Mouse (Mus musculus) liver, embryonic 14.5 days (tissue): ENCODE measurements around the gene C1ql2. TPM values are rescaled to one million over a fixed set of nuclear protein-coding genes. Genes with fewer than 3 reads are reported as not detected.

Experiments
- ATAC-seq: fragments of 200-750 bp; cut with Nextera tagmentation; 2 replicates; pipeline ENCODE4 v1.8.0; 2017; ENCODE audit warnings: moderate number of reproducible peaks, mild to moderate bottlenecking, moderate library complexity; ENCODE audit not compliant: insufficient read depth
- DNase-seq, 3 experiments: peaks; one replicate each; pipeline ENCODE4 v3.0.0-alpha.2; 2012 to 2013; ENCODE audit warnings: low read depth in 3 of 3, low spot score in 3 of 3
- H3K27ac ChIP-seq: fragments of 300-500 bp; sonication (generic); 2 replicates; pipeline ENCODE4 v1.5.1; 2014; ENCODE audit warnings: moderate library complexity, mild to moderate bottlenecking, control low read depth, inconsistent platforms
- H3K27me3 ChIP-seq: fragments of 300-500 bp; sonication (generic); 2 replicates; pipeline ENCODE4 v1.6.1; 2014; ENCODE audit warnings: mild to moderate bottlenecking, low read length, moderate library complexity; ENCODE audit not compliant: control insufficient read depth, insufficient read depth
- H3K36me3 ChIP-seq: fragments of 300-500 bp; sonication (generic); replicated peaks from 2 replicates; pipeline ENCODE4 v1.6.1; 2014; ENCODE audit warnings: low read depth; ENCODE audit not compliant: control insufficient read depth, insufficient read depth
- H3K4me1 ChIP-seq, 2 experiments: fragments of 200-500 bp in 1 of 2; fragments of 300-500 bp in 1 of 2; sonication (generic) in 1 of 2; replicated peaks; 2 replicates each; pipeline ENCODE4 v1.6.1; 2012 to 2014; ENCODE audit warnings: antibody characterized with exemption in 1 of 2, inconsistent platforms in 1 of 2, low read length in 1 of 2; ENCODE audit not compliant: control insufficient read depth in 2 of 2, insufficient read depth in 2 of 2
- H3K4me2 ChIP-seq: fragments of 300-500 bp; sonication (generic); 2 replicates; pipeline ENCODE4 v1.6.1; 2014; ENCODE audit warnings: low read depth, mild to moderate bottlenecking, control low read depth, moderate library complexity
- H3K4me3 ChIP-seq, 2 experiments: fragments of 200-500 bp in 1 of 2; fragments of 300-500 bp in 1 of 2; sonication (generic) in 1 of 2; 2 replicates each; pipeline ENCODE4 v1.5.1; 2012 to 2014; ENCODE audit warnings: low read depth in 2 of 2, low read length in 2 of 2, mild to moderate bottlenecking in 2 of 2, control low read depth in 1 of 2, inconsistent platforms in 1 of 2, moderate library complexity in 1 of 2; ENCODE audit not compliant: insufficient read depth in 1 of 2
- H3K9ac ChIP-seq: fragments of 300-500 bp; sonication (generic); replicated peaks from 2 replicates; pipeline ENCODE4 v1.6.1; 2014; ENCODE audit warnings: mild to moderate bottlenecking, control low read depth, moderate library complexity
- H3K9me3 ChIP-seq: fragments of 300-500 bp; sonication (generic); 2 replicates; pipeline ENCODE4 v1.6.1; 2016; ENCODE audit warnings: low read length, mixed read lengths; ENCODE audit not compliant: control insufficient read depth
- CTCF ChIP-seq: IDR thresholded peaks from 2 replicates; pipeline ENCODE4 v1.5.1; 2016; ENCODE audit warnings: antibody characterized with exemption, low read depth, control low read depth
- EP300 ChIP-seq: IDR thresholded peaks from 2 replicates; pipeline ENCODE4 v1.6.1; 2016; ENCODE audit warnings: antibody characterized with exemption, low read depth
- WGBS: fragments of 180-500 bp; shearing (Covaris S2); extraction: QIAGEN DNeasy Blood & Tissue Kit; methylation state at CpG from one replicate; pipeline ENCODE4 v1.1.7; 2014; ENCODE audit not compliant: insufficient replicate concordance; 5-methylcytosine and 5-hydroxymethylcytosine counted together
- polyA plus RNA-seq, 2 experiments: library from polyadenylated mRNA; depleted of rRNA in 1 of 2; stranded (reverse) in 1 of 2; unstranded in 1 of 2; fragments of >200 nt; fragmentation: Nextera tagmentation in 1 of 2; extraction: Ambion mirVana in 1 of 2; gene quantifications; 2 replicates each; pipeline versions ENCODE4 v1.2.1 to v1.2.3; 2012 to 2014

The C1ql2 gene
- polyA plus RNA-seq, 2 experiments = not detected

DNA sequence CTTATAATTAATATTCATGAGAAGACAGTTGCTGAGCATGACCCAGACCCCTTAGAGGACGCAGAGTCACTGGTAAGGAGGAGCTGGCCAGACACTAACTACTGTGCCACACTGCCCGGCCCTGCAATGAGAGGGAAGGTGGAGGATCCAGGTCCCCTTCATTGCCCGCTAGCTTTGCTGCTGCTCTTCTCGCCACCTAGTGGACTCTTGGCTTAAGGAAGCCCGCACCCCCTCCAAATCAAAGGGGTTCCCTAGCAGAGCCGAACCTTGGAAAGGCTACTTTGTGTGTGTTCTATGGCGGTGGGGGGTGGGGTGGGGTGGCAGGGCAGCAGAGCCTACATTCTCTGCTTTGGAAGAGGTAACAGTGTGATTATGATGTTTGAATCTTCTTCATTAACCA, 2.4 kb upstream of the C1ql2 start:
- H3K9me3 ChIP-seq = no peaks in the 10 kb centered on the region
- H3K27me3 ChIP-seq = peaks cover 51% of the 10 kb centered on the region
- no peak overlapping the region for H3K4me3 ChIP-seq
- no peaks in the 10 kb centered on the region for H3K36me3 ChIP-seq
- H3K27ac ChIP-seq = no peak overlapping the region
- no peaks in the 10 kb centered on the region for H3K4me1 ChIP-seq
- DNase-seq = no peak
- no peak for ATAC-seq
- 22% methylated on average over 7 of the region's 7 CpGs for WGBS
- no peak overlapping the region for H3K9ac ChIP-seq
- TF ChIP-seq EP300 (no peak), CTCF (peak; percentile 43)
- no peak overlapping the region for H3K4me2 ChIP-seq

DNA sequence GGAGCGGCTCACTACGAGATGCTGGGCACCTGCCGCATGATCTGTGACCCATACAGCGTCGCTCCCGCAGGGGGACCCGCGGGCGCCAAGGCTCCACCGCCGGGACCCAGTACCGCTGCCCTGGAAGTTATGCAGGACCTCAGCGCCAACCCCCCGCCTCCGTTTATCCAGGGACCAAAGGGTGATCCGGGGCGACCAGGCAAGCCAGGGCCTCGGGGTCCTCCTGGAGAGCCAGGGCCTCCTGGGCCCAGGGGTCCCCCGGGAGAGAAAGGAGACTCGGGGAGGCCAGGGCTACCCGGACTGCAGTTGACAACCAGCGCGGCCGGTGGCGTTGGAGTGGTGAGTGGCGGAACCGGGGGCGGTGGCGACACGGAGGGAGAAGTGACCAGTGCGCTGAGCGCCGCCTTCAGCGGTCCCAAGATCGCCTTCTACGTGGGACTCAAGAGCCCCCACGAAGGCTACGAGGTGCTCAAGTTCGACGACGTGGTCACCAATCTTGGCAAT, 842 bp downstream of the C1ql2 start:
- TF ChIP-seq EP300 (no peak), CTCF (no peak)
- no peaks in the 10 kb centered on the region for H3K36me3 ChIP-seq
- DNase-seq (no peak), ATAC-seq (no peak)
- H3K9me3 ChIP-seq = no peaks in the 10 kb centered on the region
- no peak overlapping the region for H3K4me3 ChIP-seq
- H3K4me1 ChIP-seq = no peaks in the 10 kb centered on the region
- H3K4me2 ChIP-seq = no peak overlapping the region
- H3K27me3 ChIP-seq = peaks cover 63% of the 10 kb centered on the region
- H3K9ac ChIP-seq = no peak overlapping the region
- WGBS = 2% methylated on average over 41 of the region's 41 CpGs
- H3K27ac ChIP-seq = no peak overlapping the region

- Histone ChIP-seq H3K36me3 (no peaks in the 10 kb centered on the region), H3K27ac (no peak overlapping the region), H3K27me3 (peaks cover 63% of the 10 kb centered on the region), H3K4me3 (no peak overlapping the region), H3K9ac (no peak overlapping the region), H3K4me1 (no peaks in the 10 kb centered on the region), H3K4me2 (no peak overlapping the region), H3K9me3 (no peaks in the 10 kb centered on the region)
- TF ChIP-seq CTCF (no peak), EP300 (no peak)
- ATAC-seq (no peak), DNase-seq (no peak)
- 4% methylated on average over 17 of the region's 17 CpGs for WGBS
Measured at GRCm38 (mm10) chr1:120341811-120342370, 1.5 kb downstream of the C1ql2 start.

DNA sequence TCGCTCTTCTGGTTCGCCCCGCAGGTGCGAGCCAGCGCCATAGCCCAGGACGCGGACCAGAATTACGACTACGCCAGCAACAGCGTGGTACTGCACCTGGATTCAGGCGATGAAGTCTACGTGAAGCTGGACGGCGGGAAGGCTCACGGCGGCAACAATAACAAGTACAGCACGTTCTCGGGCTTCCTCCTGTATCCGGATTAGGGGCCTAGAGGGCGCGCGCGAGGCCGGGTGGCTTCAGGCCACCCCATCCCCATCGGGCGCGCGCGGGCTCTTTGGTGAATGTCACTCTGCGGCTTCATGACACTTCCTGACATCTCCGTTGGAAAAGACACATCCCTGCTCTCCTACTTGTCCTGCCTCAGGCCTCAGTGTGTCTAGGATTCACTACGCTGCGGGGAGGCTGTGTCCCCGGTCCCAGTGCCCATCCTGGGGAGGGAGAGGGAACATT, 2.0 kb downstream of the C1ql2 start:
- DNase-seq = no peak
- TF ChIP-seq EP300 (no peak), CTCF (no peak)
- Histone ChIP-seq H3K27ac (no peak overlapping the region), H3K27me3 (peaks cover 63% of the 10 kb centered on the region), H3K4me1 (no peaks in the 10 kb centered on the region), H3K9ac (no peak overlapping the region), H3K36me3 (no peaks in the 10 kb centered on the region), H3K4me2 (no peak overlapping the region), H3K4me3 (no peak overlapping the region), H3K9me3 (no peaks in the 10 kb centered on the region)
- 1% methylated on average over 34 of the region's 34 CpGs for WGBS
- no peak for ATAC-seq

- H3K9ac ChIP-seq = no peak overlapping the region
- H3K4me3 ChIP-seq = no peak overlapping the region
- DNase-seq (no peak), ATAC-seq (no peak)
- no peak overlapping the region for H3K27ac ChIP-seq
- no peaks in the 10 kb centered on the region for H3K36me3 ChIP-seq
- no peaks in the 10 kb centered on the region for H3K9me3 ChIP-seq
- WGBS = 17% methylated on average over 7 of the region's 7 CpGs
- no peak for TF ChIP-seq CTCF
- no peak for TF ChIP-seq EP300
- peaks cover 42% of the 10 kb centered on the region for H3K27me3 ChIP-seq
- no peaks in the 10 kb centered on the region for H3K4me1 ChIP-seq
- no peak overlapping the region for H3K4me2 ChIP-seq
Measured at GRCm38 (mm10) chr1:120345001-120345400, 4.6 kb downstream of the C1ql2 start.
